Mouse (Mus musculus): Measurements from ENCODE around the gene Ick.
"Not testable (repeated sequence)": the region's sequence is repeated elsewhere in the genome, so short reads cannot be mapped to it uniquely, and the experiment has no call there.

The Ick gene

GRCm38 (mm10) chr9:78108796-78109239, at the start of gene Ick, which contains the start of gene Fbxo9:
Gene Ick (plus strand): TSS chr9:78109192.
Gene Fbxo9 (minus strand): TSS chr9:78109065.
- peak; percentile 95 for DNase-seq (ENCODE audit: low read depth, low spot score)

GRCm38 (mm10) chr9:78059525-78060120, 49.4 kb upstream of the Ick start:
- no peak for DNase-seq (ENCODE audit: low read depth, low spot score)

GRCm38 (mm10) chr9:78062392-78062791, 46.6 kb upstream of the Ick start:
- no peak for DNase-seq (ENCODE audit: low read depth, low spot score)

- DNase-seq (ENCODE audit: low read depth, low spot score) = no peak
These were observed 44.9 kb upstream of the Ick start for GRCm38 (mm10) chr9:78064121-78064520.

- no peak for DNase-seq (ENCODE audit: low read depth, low spot score)
These were observed 38.5 kb upstream of the Ick start for GRCm38 (mm10) chr9:78070496-78070895.

GRCm38 (mm10) chr9:78071626-78072025, 37.4 kb upstream of the Ick start:
- no peak for DNase-seq (ENCODE audit: low read depth, low spot score)

- not testable (repeated sequence) for DNase-seq (ENCODE audit: low read depth, low spot score)
These were observed 35.7 kb upstream of the Ick start for GRCm38 (mm10) chr9:78073291-78073690.

- no peak for DNase-seq (ENCODE audit: low read depth, low spot score)
These were observed 35.2 kb upstream of the Ick start for GRCm38 (mm10) chr9:78073713-78074340.

GRCm38 (mm10) chr9:78075256-78075655, 33.7 kb upstream of the Ick start:
- no peak for DNase-seq (ENCODE audit: low read depth, low spot score)

GRCm38 (mm10) chr9:78078240-78078639, 30.8 kb upstream of the Ick start:
- DNase-seq (ENCODE audit: low read depth, low spot score) = peak; percentile 8

- no peak for DNase-seq (ENCODE audit: low read depth, low spot score)
These were observed 27.2 kb upstream of the Ick start for GRCm38 (mm10) chr9:78081835-78082234.

GRCm38 (mm10) chr9:78084341-78084740, 24.7 kb upstream of the Ick start:
- DNase-seq (ENCODE audit: low read depth, low spot score) = no peak

- no peak for DNase-seq (ENCODE audit: low read depth, low spot score)
These were observed 23.2 kb upstream of the Ick start for GRCm38 (mm10) chr9:78085722-78086287.

GRCm38 (mm10) chr9:78087751-78088150, 21.2 kb upstream of the Ick start:
- DNase-seq (ENCODE audit: low read depth, low spot score) = no peak

GRCm38 (mm10) chr9:78088521-78088920, 20.5 kb upstream of the Ick start:
- no peak for DNase-seq (ENCODE audit: low read depth, low spot score)

GRCm38 (mm10) chr9:78088971-78089370, 20.0 kb upstream of the Ick start:
- DNase-seq (ENCODE audit: low read depth, low spot score) = no peak

- no peak for DNase-seq (ENCODE audit: low read depth, low spot score)
These were observed 19.1 kb upstream of the Ick start for GRCm38 (mm10) chr9:78089906-78090305.

GRCm38 (mm10) chr9:78090596-78090995, 18.4 kb upstream of the Ick start:
- DNase-seq (ENCODE audit: low read depth, low spot score) = no peak

- DNase-seq (ENCODE audit: low read depth, low spot score) = no peak
These were observed 13.3 kb upstream of the Ick start for GRCm38 (mm10) chr9:78095686-78096085.

GRCm38 (mm10) chr9:78096376-78096775, 12.6 kb upstream of the Ick start:
- DNase-seq (ENCODE audit: low read depth, low spot score) = no peak

- no peak for DNase-seq (ENCODE audit: low read depth, low spot score)
These were observed 8.0 kb upstream of the Ick start for GRCm38 (mm10) chr9:78100956-78101355.

- DNase-seq (ENCODE audit: low read depth, low spot score) = no peak
These were observed 7.6 kb upstream of the Ick start for GRCm38 (mm10) chr9:78101431-78101830.

GRCm38 (mm10) chr9:78103965-78104560, 4.9 kb upstream of the Ick start:
- no peak for DNase-seq (ENCODE audit: low read depth, low spot score)
